Mouse (Mus musculus) gastrocnemius, adult 18-20 months (tissue): ENCODE measurements at regions not wholly inside any gene's neighbourhood (a gene's known extent, or its start where the extent isn't known, plus 50 kb on each side); places are given as distances from the start of the nearest gene placed in this dataset.

Source experiments
- DNase-seq: peaks from one replicate; pipeline ENCODE4 v3.0.0; 2021; ENCODE audit warnings: low spot score

GRCm38 (mm10) chr10:17260154-17260553 lies 462.9 kb upstream of the Cited2 start:
- DNase-seq, result no peak

- DNase-seq, result no peak
These were observed 462.4 kb upstream of the Cited2 start for GRCm38 (mm10) chr10:17260615-17261014.

- no peak for DNase-seq
These were observed 461.7 kb upstream of the Cited2 start for GRCm38 (mm10) chr10:17261192-17261824.

GRCm38 (mm10) chr10:17261825-17262205 lies 461.2 kb upstream of the Cited2 start:
- DNase-seq, result no peak

GRCm38 (mm10) chr10:17272646-17273045 lies 450.4 kb upstream of the Cited2 start:
- no peak for DNase-seq

- peak; percentile 8 for DNase-seq
These were observed 449.2 kb upstream of the Cited2 start for GRCm38 (mm10) chr10:17273855-17274254.

- DNase-seq, result no peak
These were observed 447.8 kb upstream of the Cited2 start for GRCm38 (mm10) chr10:17275214-17275613.

GRCm38 (mm10) chr10:17277911-17278310 lies 445.1 kb upstream of the Cited2 start:
- DNase-seq, result no peak

- no peak for DNase-seq
These were observed 438.2 kb upstream of the Cited2 start for GRCm38 (mm10) chr10:17284858-17285257.

- DNase-seq, result no peak
These were observed 435.9 kb upstream of the Cited2 start for GRCm38 (mm10) chr10:17287141-17287540.

GRCm38 (mm10) chr10:17288231-17288630 lies 434.8 kb upstream of the Cited2 start:
- no peak for DNase-seq

- no peak for DNase-seq
These were observed 430.7 kb upstream of the Cited2 start for GRCm38 (mm10) chr10:17292331-17292730.

- no peak for DNase-seq
These were observed 428.6 kb upstream of the Cited2 start for GRCm38 (mm10) chr10:17294440-17294839.

- DNase-seq, result no peak
These were observed 427.9 kb upstream of the Cited2 start for GRCm38 (mm10) chr10:17295157-17295556.

GRCm38 (mm10) chr10:17299600-17299999 lies 423.4 kb upstream of the Cited2 start:
- DNase-seq, result peak; percentile 40

- no peak for DNase-seq
These were observed 396.3 kb upstream of the Cited2 start for GRCm38 (mm10) chr10:17326724-17327123.

- DNase-seq, result no peak
These were observed 392.0 kb upstream of the Cited2 start for GRCm38 (mm10) chr10:17330904-17331606.

- no peak for DNase-seq
These were observed 391.4 kb upstream of the Cited2 start for GRCm38 (mm10) chr10:17331607-17332008.

GRCm38 (mm10) chr10:17332025-17332767 lies 390.8 kb upstream of the Cited2 start:
- DNase-seq, result no peak

- no peak for DNase-seq
These were observed 390.0 kb upstream of the Cited2 start for GRCm38 (mm10) chr10:17332986-17333385.

- DNase-seq, result no peak
These were observed 389.3 kb upstream of the Cited2 start for GRCm38 (mm10) chr10:17333676-17334075.

GRCm38 (mm10) chr10:17337217-17337616 lies 385.8 kb upstream of the Cited2 start:
- DNase-seq, result no peak

GRCm38 (mm10) chr10:17343829-17344228 lies 379.2 kb upstream of the Cited2 start:
- no peak for DNase-seq
